13 mouse cellular contexts compared by ENCODE assay signal in the genomic region with DNA sequence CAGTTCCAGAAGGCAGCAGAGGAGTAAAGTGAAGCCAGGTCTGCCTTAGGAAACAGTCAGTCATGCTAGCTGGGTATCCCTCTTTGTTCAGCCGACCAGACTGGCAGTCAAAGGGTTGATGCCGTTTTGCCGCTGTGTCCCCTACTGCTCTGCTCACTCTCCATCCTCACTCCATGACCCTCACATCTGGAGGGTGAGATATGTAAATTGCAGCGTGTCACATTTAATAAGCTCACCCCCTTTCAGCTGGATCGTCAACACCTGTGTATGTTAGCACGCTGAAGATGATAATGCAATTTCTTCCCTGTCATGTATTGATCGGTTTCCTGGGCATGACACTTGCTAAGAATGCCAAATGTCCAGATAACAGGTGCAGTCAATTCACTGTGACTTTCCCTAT. TPM values are rescaled to one million over a fixed set of nuclear protein-coding genes. Genes with fewer than 3 reads are reported as not detected.
"Had no signal": no experiment of that assay in that cellular context is flagged by ENCODE, and none has a peak within 500 bp of the region (broad histone marks: within the 10 kb centered on the region; RNA-seq: fewer than 3 reads in every experiment).

No protein-coding gene starts in this region.

- H3K36me3 ChIP-seq: kidney, embryonic 15.5 days; limb, embryonic 10.5 days; liver, embryonic 12.5 days; lung, embryonic 15.5 days; neural tube, embryonic 12.5 days had no signal

- DNase-seq: kidney, adult 2 months; kidney, postnatal 14 days; thymus, postnatal 14 days had no signal

- H3K4me2 ChIP-seq: kidney, embryonic 15.5 days; liver, embryonic 12.5 days; lung, embryonic 15.5 days; neural tube, embryonic 12.5 days had no signal

- ATAC-seq: intestine, embryonic 16.5 days; liver, embryonic 12.5 days had no signal

- H3K4me3 ChIP-seq: kidney, embryonic 15.5 days; left cerebral cortex, adult 2 months; limb, embryonic 10.5 days; liver, embryonic 12.5 days; lung, embryonic 15.5 days; myocyte; neural tube, embryonic 12.5 days had no signal

- H3K27me3 ChIP-seq: kidney, embryonic 15.5 days; liver, embryonic 12.5 days; lung, embryonic 15.5 days; neural tube, embryonic 12.5 days had no signal

- H3K9me3 ChIP-seq: kidney, embryonic 15.5 days; limb, embryonic 10.5 days; liver, embryonic 12.5 days; lung, embryonic 15.5 days; neural tube, embryonic 12.5 days had no signal

- H3K27ac ChIP-seq: kidney, embryonic 15.5 days; left cerebral cortex, adult 2 months; limb, embryonic 10.5 days; liver, embryonic 12.5 days; lung, embryonic 15.5 days; neural tube, embryonic 12.5 days; stomach, postnatal 0 days had no signal

- H3K9ac ChIP-seq: kidney, embryonic 15.5 days; liver, embryonic 12.5 days; lung, embryonic 15.5 days; neural tube, embryonic 12.5 days had no signal

- H3K4me1 ChIP-seq: kidney, embryonic 15.5 days; limb, embryonic 10.5 days; lung, embryonic 15.5 days; neural tube, embryonic 12.5 days had no signal

RNA-seq across cellular contexts. Expression of gene Hydin, which starts 49.0 kb away (rescaled TPM):
- polyA plus RNA-seq: large intestine, adult 2 months had no signal
